Mouse (Mus musculus) liver, embryonic 14.5 days (tissue): ENCODE data around the gene Appl2. TPM values are rescaled to one million over a fixed set of nuclear protein-coding genes. Genes with fewer than 3 reads are reported as not detected.
"Not testable (repeated sequence)": the region's sequence is repeated elsewhere in the genome, so short reads cannot be mapped to it uniquely, and the experiment has no call there.

ENCODE experiments used
- ATAC-seq: fragments of 200-750 bp; cut with Nextera tagmentation; 2 replicates; pipeline ENCODE4 v1.8.0; 2017; ENCODE audit warnings: moderate number of reproducible peaks, mild to moderate bottlenecking, moderate library complexity; ENCODE audit not compliant: insufficient read depth
- DNase-seq, 3 experiments: peaks; one replicate each; pipeline ENCODE4 v3.0.0-alpha.2; 2012 to 2013; ENCODE audit warnings: low read depth in 3 of 3, low spot score in 3 of 3
- H3K27ac ChIP-seq: fragments of 300-500 bp; sonication (generic); 2 replicates; pipeline ENCODE4 v1.5.1; 2014; ENCODE audit warnings: moderate library complexity, mild to moderate bottlenecking, control low read depth, inconsistent platforms
- H3K27me3 ChIP-seq: fragments of 300-500 bp; sonication (generic); 2 replicates; pipeline ENCODE4 v1.6.1; 2014; ENCODE audit warnings: mild to moderate bottlenecking, low read length, moderate library complexity; ENCODE audit not compliant: control insufficient read depth, insufficient read depth
- H3K36me3 ChIP-seq: fragments of 300-500 bp; sonication (generic); replicated peaks from 2 replicates; pipeline ENCODE4 v1.6.1; 2014; ENCODE audit warnings: low read depth; ENCODE audit not compliant: control insufficient read depth, insufficient read depth
- H3K4me1 ChIP-seq, 2 experiments: fragments of 200-500 bp in 1 of 2; fragments of 300-500 bp in 1 of 2; sonication (generic) in 1 of 2; replicated peaks; 2 replicates each; pipeline ENCODE4 v1.6.1; 2012 to 2014; ENCODE audit warnings: antibody characterized with exemption in 1 of 2, inconsistent platforms in 1 of 2, low read length in 1 of 2; ENCODE audit not compliant: control insufficient read depth in 2 of 2, insufficient read depth in 2 of 2
- H3K4me2 ChIP-seq: fragments of 300-500 bp; sonication (generic); 2 replicates; pipeline ENCODE4 v1.6.1; 2014; ENCODE audit warnings: low read depth, mild to moderate bottlenecking, control low read depth, moderate library complexity
- H3K4me3 ChIP-seq, 2 experiments: fragments of 200-500 bp in 1 of 2; fragments of 300-500 bp in 1 of 2; sonication (generic) in 1 of 2; 2 replicates each; pipeline ENCODE4 v1.5.1; 2012 to 2014; ENCODE audit warnings: low read depth in 2 of 2, low read length in 2 of 2, mild to moderate bottlenecking in 2 of 2, control low read depth in 1 of 2, inconsistent platforms in 1 of 2, moderate library complexity in 1 of 2; ENCODE audit not compliant: insufficient read depth in 1 of 2
- H3K9ac ChIP-seq: fragments of 300-500 bp; sonication (generic); replicated peaks from 2 replicates; pipeline ENCODE4 v1.6.1; 2014; ENCODE audit warnings: mild to moderate bottlenecking, control low read depth, moderate library complexity
- H3K9me3 ChIP-seq: fragments of 300-500 bp; sonication (generic); 2 replicates; pipeline ENCODE4 v1.6.1; 2016; ENCODE audit warnings: low read length, mixed read lengths; ENCODE audit not compliant: control insufficient read depth
- CTCF ChIP-seq: IDR thresholded peaks from 2 replicates; pipeline ENCODE4 v1.5.1; 2016; ENCODE audit warnings: antibody characterized with exemption, low read depth, control low read depth
- EP300 ChIP-seq: IDR thresholded peaks from 2 replicates; pipeline ENCODE4 v1.6.1; 2016; ENCODE audit warnings: antibody characterized with exemption, low read depth
- WGBS: fragments of 180-500 bp; shearing (Covaris S2); extraction: QIAGEN DNeasy Blood & Tissue Kit; methylation state at CpG from one replicate; pipeline ENCODE4 v1.1.7; 2014; ENCODE audit not compliant: insufficient replicate concordance; 5-methylcytosine and 5-hydroxymethylcytosine counted together
- polyA plus RNA-seq, 2 experiments: library from polyadenylated mRNA; depleted of rRNA in 1 of 2; stranded (reverse) in 1 of 2; unstranded in 1 of 2; fragments of >200 nt; fragmentation: Nextera tagmentation in 1 of 2; extraction: Ambion mirVana in 1 of 2; gene quantifications; 2 replicates each; pipeline versions ENCODE4 v1.2.1 to v1.2.3; 2012 to 2014

The Appl2 gene
- polyA plus RNA-seq, 2 experiments, result 5.4 to 6.9 TPM

DNA sequence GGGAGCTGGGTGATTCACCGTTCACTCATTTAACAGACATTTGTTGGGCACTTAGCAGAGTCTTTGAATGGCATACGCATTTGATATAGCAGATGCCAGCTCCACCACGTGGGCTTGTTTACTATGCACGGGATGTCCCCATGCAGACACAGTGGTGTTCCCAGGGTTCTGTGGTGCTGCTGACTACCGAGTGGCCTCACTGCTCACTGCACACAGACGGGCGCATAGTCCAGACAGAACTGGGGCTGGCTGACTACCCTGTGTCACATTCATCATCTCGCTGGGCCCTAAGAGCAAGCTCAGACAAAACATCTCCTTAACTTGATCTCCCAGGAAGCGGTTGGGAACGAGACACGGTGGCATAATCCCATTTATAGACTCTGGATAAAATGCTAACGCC lies 32.8 kb upstream of the Appl2 start:
- Histone ChIP-seq H3K4me1 (no peaks in the 10 kb centered on the region), H3K4me3 (no peak overlapping the region), H3K9me3 (no peaks in the 10 kb centered on the region), H3K36me3 (no peaks in the 10 kb centered on the region), H3K4me2 (no peak overlapping the region), H3K27me3 (no peaks in the 10 kb centered on the region), H3K27ac (no peak overlapping the region), H3K9ac (no peak overlapping the region)
- DNase-seq (no peak), ATAC-seq (no peak)
- 67% methylated on average over 12 of the region's 12 CpGs for WGBS
- TF ChIP-seq EP300 (no peak), CTCF (no peak)

DNA sequence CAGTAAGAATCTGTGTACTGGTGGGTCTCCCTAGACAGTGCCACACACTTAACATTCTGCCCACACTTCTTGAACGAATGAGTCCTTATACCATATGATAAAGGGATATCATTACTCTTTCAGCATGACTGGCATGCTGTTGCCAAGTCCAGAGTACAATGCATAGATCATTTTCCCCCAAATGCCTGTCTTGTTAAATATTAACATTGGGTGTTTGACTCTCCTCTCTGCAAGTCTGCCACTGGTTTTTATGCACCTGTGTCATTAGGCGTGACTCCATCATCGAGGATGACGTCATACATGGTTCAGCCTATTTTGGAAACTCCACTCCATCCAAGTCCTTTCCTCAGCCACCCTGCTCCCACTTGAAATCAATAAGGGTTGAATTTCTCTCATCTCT lies 18.0 kb upstream of the Appl2 start:
- H3K27ac ChIP-seq, result no peak overlapping the region
- no peaks in the 10 kb centered on the region for H3K36me3 ChIP-seq
- H3K4me2 ChIP-seq, result no peak overlapping the region
- H3K4me1 ChIP-seq, result no peaks in the 10 kb centered on the region; a peak in 1 of 4 replicates
- H3K9me3 ChIP-seq, result no peaks in the 10 kb centered on the region
- H3K9ac ChIP-seq, result no peak overlapping the region
- TF ChIP-seq EP300 (no peak), CTCF (no peak)
- ATAC-seq (no peak), DNase-seq (no peak)
- H3K4me3 ChIP-seq, result no peak overlapping the region
- 63% methylated on average over 4 of the region's 4 CpGs for WGBS
- no peaks in the 10 kb centered on the region for H3K27me3 ChIP-seq

DNA sequence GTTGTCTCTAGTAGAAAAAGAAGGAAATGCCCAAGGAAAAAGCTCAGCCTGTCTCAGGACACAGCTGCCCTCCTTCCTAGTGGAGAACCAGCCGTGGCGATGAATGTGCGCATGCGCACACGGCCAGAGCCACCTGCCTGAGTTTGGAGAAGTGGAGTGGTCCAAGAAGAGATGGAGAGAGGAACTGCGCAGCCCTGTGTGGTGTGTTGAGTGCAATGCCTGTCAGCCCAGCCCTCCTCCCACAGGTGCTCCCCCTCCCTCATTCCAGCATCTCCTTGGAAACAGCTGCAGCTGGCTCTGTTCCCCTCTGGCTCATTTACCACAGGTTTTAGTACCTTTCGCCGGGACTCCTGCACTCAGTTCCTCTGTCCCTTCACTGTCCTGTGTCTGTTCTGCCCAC lies 13.4 kb upstream of the Appl2 start:
- no peak overlapping the region for H3K9ac ChIP-seq
- no peak overlapping the region for H3K27ac ChIP-seq
- 73% methylated on average over 8 of the region's 8 CpGs for WGBS
- no peak for ATAC-seq
- no peak for DNase-seq
- H3K36me3 ChIP-seq, result no peaks in the 10 kb centered on the region
- H3K4me1 ChIP-seq, result no peaks in the 10 kb centered on the region; a peak in 1 of 4 replicates
- no peaks in the 10 kb centered on the region for H3K9me3 ChIP-seq
- no peak overlapping the region for H3K4me2 ChIP-seq
- no peak overlapping the region for H3K4me3 ChIP-seq
- H3K27me3 ChIP-seq, result no peaks in the 10 kb centered on the region
- TF ChIP-seq CTCF (no peak), EP300 (no peak)

DNA sequence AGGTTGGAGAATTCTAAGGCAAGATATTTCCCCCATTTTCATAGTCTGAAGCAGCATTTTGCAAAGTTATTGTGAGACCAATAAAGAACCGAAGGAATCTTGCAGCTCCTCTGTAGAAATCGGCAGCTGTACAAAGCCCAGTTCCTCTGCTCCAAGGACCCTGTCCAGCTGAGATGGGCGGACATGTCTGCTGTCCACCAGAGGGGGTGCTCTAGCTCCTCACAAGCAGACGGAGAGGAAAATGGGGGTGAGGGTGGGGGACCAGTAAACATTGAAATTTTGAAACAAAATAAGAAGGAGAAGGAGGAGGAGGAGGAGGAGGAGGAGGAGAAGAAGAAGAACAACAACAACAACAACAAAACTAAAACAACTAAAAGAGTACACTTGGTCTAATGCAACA lies 12.1 kb upstream of the Appl2 start:
- Histone ChIP-seq H3K4me2 (no peak overlapping the region), H3K27me3 (no peaks in the 10 kb centered on the region), H3K9ac (no peak overlapping the region), H3K36me3 (no peaks in the 10 kb centered on the region), H3K4me3 (no peak overlapping the region), H3K27ac (no peak overlapping the region), H3K4me1 (no peaks in the 10 kb centered on the region), H3K9me3 (no peaks in the 10 kb centered on the region)
- DNase-seq (no peak), ATAC-seq (no peak)
- WGBS, result 50% methylated on average over 4 of the region's 4 CpGs
- TF ChIP-seq CTCF (peak; percentile 29; the same call in 1 of the 2 replicates), EP300 (no peak)

DNA sequence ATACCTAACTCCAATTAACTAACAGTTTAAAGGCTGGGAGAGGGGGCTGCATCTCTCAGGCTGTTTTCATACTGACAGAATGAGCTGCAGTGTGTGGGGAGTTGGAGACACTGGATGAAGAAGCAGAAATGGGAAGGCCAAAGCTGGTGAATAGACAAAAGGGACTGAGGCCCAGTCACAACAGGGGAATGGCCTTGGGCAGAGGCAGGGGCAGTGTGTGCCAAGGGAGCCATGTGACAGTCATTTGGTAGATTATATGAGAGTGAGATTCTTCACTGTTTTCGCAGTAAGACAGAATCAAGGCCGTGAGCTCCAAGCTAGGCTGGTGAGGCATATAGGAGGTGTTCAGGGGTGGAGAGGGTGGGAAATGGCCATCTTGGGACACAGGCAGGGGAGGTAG lies 6.1 kb upstream of the Appl2 start:
- Histone ChIP-seq H3K4me1 (no peaks in the 10 kb centered on the region), H3K9ac (no peak overlapping the region), H3K4me2 (no peak overlapping the region), H3K4me3 (no peak overlapping the region), H3K9me3 (no peaks in the 10 kb centered on the region), H3K36me3 (no peaks in the 10 kb centered on the region), H3K27ac (no peak overlapping the region), H3K27me3 (peaks cover 3% of the 10 kb centered on the region)
- TF ChIP-seq EP300, result no peak
- 66% methylated on average over 2 of the region's 2 CpGs for WGBS
- no peak for DNase-seq
- no peak for ATAC-seq

DNA sequence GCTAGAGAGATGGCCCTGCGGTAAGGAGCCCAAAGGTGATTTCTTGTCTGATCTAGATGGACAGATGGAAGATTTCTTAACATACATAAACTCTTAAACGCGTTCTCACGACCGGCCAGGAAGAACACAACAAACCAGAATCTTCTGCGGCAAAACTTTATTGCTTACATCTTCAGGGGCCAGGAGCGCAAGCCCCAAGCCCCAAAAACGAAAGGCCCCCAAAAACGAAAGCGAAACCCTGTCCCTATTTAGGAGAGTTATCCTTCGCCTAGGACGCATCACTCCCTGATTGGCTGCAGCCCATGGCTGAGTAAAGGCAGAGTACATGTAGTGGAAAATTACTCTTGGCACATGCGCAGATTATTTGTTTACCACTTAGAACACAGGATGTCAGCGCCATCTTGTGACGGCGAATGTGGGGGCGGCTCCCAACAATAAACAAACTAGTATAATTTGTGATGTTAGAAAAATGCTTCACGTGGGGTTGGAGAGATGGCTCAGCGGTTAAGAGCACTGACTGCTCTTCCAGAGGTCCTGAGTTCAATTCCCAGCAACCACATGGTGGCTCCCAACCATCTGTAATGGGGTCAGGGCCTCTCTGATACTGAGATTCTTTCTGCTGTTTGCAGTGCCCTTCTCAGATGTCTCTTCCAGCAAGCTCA lies 3.8 kb upstream of the Appl2 start:
- not testable (repeated sequence) for H3K27ac ChIP-seq, H3K4me1 ChIP-seq, H3K9me3 ChIP-seq, ATAC-seq, H3K36me3 ChIP-seq, H3K9ac ChIP-seq, H3K4me3 ChIP-seq, H3K4me2 ChIP-seq, DNase-seq
- H3K27me3 ChIP-seq, result peaks cover 23% of the 10 kb centered on the region
- WGBS, result 79% methylated on average over 19 of the region's 19 CpGs
